Mouse (Mus musculus) megakaryocyte, adult 5-6 weeks (primary cell): ENCODE data around the gene Gm20388. TPM values are rescaled to one million over a fixed set of nuclear protein-coding genes. Genes with fewer than 3 reads are reported as not detected.
"Not testable (repeated sequence)": the region's sequence is repeated elsewhere in the genome, so short reads cannot be mapped to it uniquely, and the experiment has no call there.

Experiments used
- ATAC-seq: 2 replicates; pipeline ENCODE4 v1.8.0; 2016; ENCODE audit warnings: mild to moderate bottlenecking, inconsistent platforms; ENCODE audit not compliant: poor library complexity, severe bottlenecking
- total RNA-seq, 2 experiments: library from RNA; stranded (forward) in 1 of 2; stranded (reverse) in 1 of 2; fragments of 153-499, 151-499 nt in 1 of 2; fragments of 221-1000, 200-1000 nt in 1 of 2; gene quantifications; 2 replicates each; pipeline versions ENCODE4 v1.2.3 to v1.2.4; 2015 to 2017

Gm20388 gene
- total RNA-seq, 2 experiments from 2014 or later = 7.6 to 15.5 TPM

GRCm38 (mm10) chr8:124144619-124144980 is 4234.0 kb downstream of the Gm20388 start:
- no peak for ATAC-seq

DNA sequence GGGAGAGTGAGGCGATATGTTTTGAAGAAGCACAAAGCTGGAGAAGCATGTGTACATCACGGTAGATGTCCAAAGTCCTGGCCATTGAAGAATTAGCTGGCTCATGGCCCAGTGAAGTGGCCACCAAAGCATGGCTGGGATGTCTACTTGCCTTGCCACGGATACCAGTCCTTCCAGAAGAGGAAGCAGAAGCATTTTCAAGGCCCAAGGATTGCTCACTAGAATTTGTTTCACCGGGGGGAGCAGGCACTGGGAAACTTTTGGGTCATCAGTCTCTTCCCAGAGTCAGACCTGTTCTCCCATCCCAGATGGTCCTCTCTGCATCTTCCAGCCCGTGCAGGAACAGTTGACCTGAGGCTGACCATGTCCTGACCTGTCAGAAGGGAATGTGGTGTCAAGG is 4235.6 kb downstream of the Gm20388 start:
- no peak for ATAC-seq

DNA sequence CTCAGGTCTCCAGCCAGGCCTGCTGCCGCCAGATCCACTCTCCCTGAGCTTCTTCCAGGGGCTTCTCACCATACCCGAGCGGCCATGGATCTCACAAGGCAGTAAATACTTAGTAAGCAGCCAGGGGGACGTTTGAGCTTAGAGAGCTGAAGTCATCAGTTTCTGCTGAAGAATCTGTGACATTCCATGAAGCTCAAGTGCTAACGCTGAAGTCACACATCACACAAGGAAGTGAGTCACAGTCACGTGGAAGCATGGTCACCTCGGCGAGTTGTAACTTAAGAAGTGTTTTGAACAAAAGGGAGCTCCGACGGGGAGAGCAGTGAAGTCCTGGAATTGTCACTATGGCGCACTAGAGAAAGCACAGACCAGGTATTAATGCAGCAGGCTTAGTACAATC is 4239.4 kb downstream of the Gm20388 start:
- ATAC-seq = no peak

- ATAC-seq = no peak
Observed at GRCm38 (mm10) chr8:124150536-124150935, 4239.9 kb downstream of the Gm20388 start.

GRCm38 (mm10) chr8:124151881-124152280 is 4241.2 kb downstream of the Gm20388 start:
- ATAC-seq = no peak

GRCm38 (mm10) chr8:124152771-124153170 is 4242.1 kb downstream of the Gm20388 start:
- no peak for ATAC-seq

GRCm38 (mm10) chr8:124156324-124156723 is 4245.7 kb downstream of the Gm20388 start:
- no peak for ATAC-seq

- no peak for ATAC-seq
Observed at GRCm38 (mm10) chr8:124161683-124162082, 4251.0 kb downstream of the Gm20388 start.

DNA sequence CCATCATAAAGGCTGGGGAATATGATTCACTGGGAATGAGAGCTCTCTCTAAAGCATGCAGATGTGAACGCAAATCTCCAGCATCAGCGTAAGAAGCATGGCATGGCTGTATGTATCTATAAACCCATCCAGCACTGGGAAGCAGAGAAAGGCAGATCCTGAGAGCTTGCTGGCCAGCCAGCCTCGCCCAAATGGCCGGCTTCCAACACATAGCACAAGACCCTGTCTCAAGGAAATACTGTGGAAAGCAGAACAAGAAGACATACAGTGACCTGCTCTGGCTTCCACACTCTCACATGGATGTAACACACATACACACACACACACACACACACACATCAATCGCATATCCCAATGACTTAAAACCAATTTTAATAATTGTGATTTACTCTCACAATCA is 4252.6 kb downstream of the Gm20388 start:
- ATAC-seq = no peak

- no peak for ATAC-seq
Observed at GRCm38 (mm10) chr8:124169749-124170148, 4259.1 kb downstream of the Gm20388 start.

GRCm38 (mm10) chr8:124170671-124171070 is 4260.0 kb downstream of the Gm20388 start:
- no peak for ATAC-seq

- no peak for ATAC-seq
Observed at GRCm38 (mm10) chr8:124171557-124172528, 4261.2 kb downstream of the Gm20388 start.

DNA sequence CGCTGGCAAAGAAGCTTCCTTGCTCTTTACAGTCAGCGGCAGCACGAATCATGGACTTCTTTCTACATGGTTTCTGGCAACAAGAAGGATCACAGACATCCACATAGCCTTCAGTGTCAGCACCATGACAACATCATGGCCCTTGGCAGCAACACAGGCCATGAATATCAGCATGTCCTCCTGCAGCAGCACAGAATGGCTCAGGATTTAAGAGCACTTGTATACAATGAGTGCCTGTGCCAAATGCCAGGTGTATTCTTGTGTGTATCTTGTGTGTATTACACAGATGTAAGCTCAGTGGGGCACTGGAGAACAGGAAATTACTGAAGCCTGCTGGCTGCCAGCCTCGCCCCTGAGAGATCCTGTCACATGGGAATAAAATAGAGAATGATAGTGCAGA is 4263.0 kb downstream of the Gm20388 start:
- no peak for ATAC-seq

DNA sequence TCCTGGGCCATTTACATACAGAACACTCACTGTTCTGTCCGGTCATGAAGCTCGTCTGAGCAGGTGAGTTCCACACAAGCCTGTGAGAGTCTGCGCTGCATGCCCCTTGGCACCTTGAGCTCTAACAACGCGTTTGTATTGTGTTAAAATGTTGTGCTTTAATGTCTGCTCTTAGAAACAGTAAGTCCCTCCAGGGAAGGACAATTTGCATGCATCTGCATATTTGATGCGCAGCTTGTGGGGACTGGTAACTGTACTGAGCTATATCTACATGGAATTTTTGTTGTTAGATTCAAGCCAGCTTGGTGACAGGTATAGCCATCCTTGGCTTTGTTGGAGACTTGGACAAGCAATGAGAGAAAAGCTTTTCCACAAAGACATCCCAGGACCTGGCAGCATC is 4265.5 kb downstream of the Gm20388 start:
- no peak for ATAC-seq

- not testable (repeated sequence) for ATAC-seq
Observed at GRCm38 (mm10) chr8:124177092-124177491, 4266.5 kb downstream of the Gm20388 start.

DNA sequence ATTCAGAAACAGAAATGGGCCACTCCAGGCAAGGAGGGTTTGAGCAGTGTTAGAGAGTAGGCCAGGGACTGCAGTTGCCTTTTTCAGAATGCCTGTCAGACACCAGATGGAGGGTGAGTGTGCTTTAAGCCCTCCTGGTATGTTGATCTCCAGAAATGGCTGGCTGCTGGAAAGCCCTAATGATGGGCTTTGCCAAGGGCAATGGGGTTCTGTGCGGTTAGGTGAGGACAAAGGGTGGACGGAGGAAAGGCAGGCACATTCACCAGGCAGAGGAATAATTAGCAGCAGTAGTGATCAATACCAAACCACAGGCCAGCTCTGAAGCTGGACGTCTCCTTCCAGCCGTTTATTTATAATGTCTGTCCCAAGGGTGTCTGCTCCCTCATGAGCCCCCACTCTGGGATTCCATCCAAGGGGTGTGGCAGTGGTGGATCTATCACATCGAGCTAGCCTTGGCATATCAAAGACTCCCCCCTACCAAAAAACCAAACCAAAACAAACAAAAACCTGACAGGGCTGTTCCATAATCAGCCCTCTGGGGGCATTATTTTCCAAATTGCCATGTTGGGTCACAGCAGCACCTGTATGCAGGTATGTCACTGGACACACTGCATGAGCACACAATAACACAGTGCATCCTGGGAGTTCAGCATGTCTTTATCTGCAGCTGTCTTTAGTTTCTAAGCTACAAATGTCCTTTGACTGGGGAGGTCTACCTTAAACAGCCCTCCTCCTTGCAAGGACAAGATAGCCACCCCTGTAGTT is 4270.2 kb downstream of the Gm20388 start:
- ATAC-seq = no peak

- no peak for ATAC-seq
Observed at GRCm38 (mm10) chr8:124181751-124182150, 4271.1 kb downstream of the Gm20388 start.

- ATAC-seq = no peak
Observed at GRCm38 (mm10) chr8:124182224-124182623, 4271.6 kb downstream of the Gm20388 start.

DNA sequence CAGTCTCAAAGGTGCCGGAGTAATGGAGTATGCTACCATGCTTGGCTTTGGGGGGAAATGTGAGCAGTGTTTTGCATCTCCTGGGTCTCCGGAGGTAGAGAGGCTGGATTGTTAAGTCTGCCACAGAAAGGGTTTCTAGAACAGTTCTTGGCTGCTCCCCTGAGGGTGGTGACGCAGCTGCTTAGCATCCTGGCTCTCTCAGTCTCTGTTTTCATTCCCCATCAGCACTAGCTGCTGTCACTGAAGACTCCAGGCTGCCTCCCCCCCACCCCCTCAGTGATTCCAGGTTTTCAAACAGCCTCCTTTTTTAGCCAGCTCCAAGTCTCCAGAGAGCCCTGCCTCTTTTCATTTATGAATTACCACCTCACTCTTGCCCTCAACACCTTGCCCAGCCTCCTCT is 4273.4 kb downstream of the Gm20388 start:
- no peak for ATAC-seq

DNA sequence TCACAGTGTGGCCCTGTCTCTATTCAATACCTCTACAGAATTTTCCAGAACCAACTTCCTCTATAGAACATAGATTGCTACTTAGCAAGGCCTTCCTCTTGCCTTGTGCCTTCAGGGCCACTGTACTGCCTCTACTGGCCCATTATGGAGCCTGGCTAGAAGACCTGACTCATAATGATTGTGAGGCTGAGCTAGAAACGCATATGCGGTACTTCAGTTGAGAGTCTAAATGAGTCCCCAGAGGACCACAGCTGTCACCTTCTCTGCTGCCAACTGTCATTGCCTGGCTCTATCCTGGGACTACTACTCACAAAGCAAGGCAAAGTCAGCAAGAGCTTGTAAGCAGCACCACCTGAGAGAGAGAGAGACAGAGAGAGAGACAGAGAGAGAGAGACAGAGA is 4273.9 kb downstream of the Gm20388 start:
- no peak for ATAC-seq

DNA sequence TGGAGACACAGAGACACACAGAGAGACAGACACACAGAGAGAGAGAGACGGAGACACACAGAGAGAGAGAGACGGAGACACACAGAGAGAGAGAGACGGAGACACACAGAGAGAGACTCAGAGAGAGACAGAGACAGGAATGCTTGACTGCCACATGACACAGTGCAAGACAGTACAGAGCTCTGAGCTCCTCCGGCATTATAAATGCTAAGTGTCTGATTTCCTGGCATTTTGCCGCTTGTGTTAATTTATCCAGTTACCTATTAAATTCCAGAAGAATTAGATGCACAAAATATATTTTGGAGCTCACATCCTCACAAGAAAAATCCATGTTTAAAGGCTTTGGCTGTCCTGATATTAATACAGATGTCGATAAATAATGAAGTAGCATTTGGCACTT is 4274.4 kb downstream of the Gm20388 start:
- ATAC-seq = no peak

DNA sequence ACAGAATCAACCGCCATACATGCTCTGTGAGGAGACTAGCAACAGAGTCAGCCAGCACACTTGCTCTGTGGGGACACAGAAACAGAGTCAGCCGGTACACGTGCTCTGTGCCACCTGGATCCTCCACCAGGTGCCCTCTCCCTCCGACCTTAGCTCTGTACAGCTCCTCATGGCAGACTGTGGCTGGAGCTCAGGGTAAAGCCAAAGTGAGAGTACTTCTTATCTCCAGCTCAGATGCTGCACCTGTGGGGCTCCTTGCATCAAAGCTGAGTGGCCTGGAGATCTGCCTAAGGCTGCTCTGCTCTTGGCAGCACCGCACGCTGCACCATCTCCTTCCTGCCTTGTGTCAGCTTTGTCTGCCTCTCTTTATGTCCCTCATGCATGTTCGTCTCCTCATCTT is 4279.7 kb downstream of the Gm20388 start:
- no peak for ATAC-seq
